Mouse (Mus musculus): ENCODE measurements around the gene Tbc1d4.
"Not testable (repeated sequence)": the region's sequence is repeated elsewhere in the genome, so short reads cannot be mapped to it uniquely, and the experiment has no call there.

The Tbc1d4 gene

GRCm38 (mm10) chr14:101595301-101596080 lies 13.5 kb downstream of the Tbc1d4 start:
- no peak for DNase-seq (ENCODE audit: low read depth in 2 of 2, low spot score in 2 of 2)

GRCm38 (mm10) chr14:101594001-101594400 lies 15.0 kb downstream of the Tbc1d4 start:
- DNase-seq (ENCODE audit: low read depth in 2 of 2, low spot score in 2 of 2) = no peak

GRCm38 (mm10) chr14:101593340-101593739 lies 15.7 kb downstream of the Tbc1d4 start:
- DNase-seq (ENCODE audit: low read depth in 2 of 2, low spot score in 2 of 2) = no peak

- DNase-seq (ENCODE audit: low read depth in 2 of 2, low spot score in 2 of 2) = no peak
Measured at GRCm38 (mm10) chr14:101591101-101591500, 17.9 kb downstream of the Tbc1d4 start.

GRCm38 (mm10) chr14:101588209-101588991 lies 20.6 kb downstream of the Tbc1d4 start:
- not testable (repeated sequence) for DNase-seq (ENCODE audit: low read depth in 2 of 2, low spot score in 2 of 2)

- not testable (repeated sequence) for DNase-seq (ENCODE audit: low read depth in 2 of 2, low spot score in 2 of 2)
Measured at GRCm38 (mm10) chr14:101587366-101588040, 21.5 kb downstream of the Tbc1d4 start.

GRCm38 (mm10) chr14:101586096-101586495 lies 22.9 kb downstream of the Tbc1d4 start:
- no peak for DNase-seq (ENCODE audit: low read depth in 2 of 2, low spot score in 2 of 2)

GRCm38 (mm10) chr14:101575651-101576050 lies 33.3 kb downstream of the Tbc1d4 start:
- no peak for DNase-seq (ENCODE audit: low read depth in 2 of 2, low spot score in 2 of 2)

GRCm38 (mm10) chr14:101574536-101574935 lies 34.5 kb downstream of the Tbc1d4 start:
- no peak for DNase-seq (ENCODE audit: low read depth in 2 of 2, low spot score in 2 of 2)

- DNase-seq (ENCODE audit: low read depth in 2 of 2, low spot score in 2 of 2) = no peak
Measured at GRCm38 (mm10) chr14:101573107-101573614, 35.8 kb downstream of the Tbc1d4 start.

- DNase-seq (ENCODE audit: low read depth in 2 of 2, low spot score in 2 of 2) = no peak
Measured at GRCm38 (mm10) chr14:101568828-101569227, 40.2 kb downstream of the Tbc1d4 start.

- no peak for DNase-seq (ENCODE audit: low read depth in 2 of 2, low spot score in 2 of 2)
Measured at GRCm38 (mm10) chr14:101566717-101567116, 42.3 kb downstream of the Tbc1d4 start.

GRCm38 (mm10) chr14:101565661-101566060 lies 43.3 kb downstream of the Tbc1d4 start:
- no peak for DNase-seq (ENCODE audit: low read depth in 2 of 2, low spot score in 2 of 2)

- DNase-seq (ENCODE audit: low read depth in 2 of 2, low spot score in 2 of 2) = no peak
Measured at GRCm38 (mm10) chr14:101561251-101561701, 47.7 kb downstream of the Tbc1d4 start.

GRCm38 (mm10) chr14:101559446-101559845 lies 49.5 kb downstream of the Tbc1d4 start:
- no peak for DNase-seq (ENCODE audit: low read depth in 2 of 2, low spot score in 2 of 2)

- DNase-seq (ENCODE audit: low read depth in 2 of 2, low spot score in 2 of 2) = no peak
Measured at GRCm38 (mm10) chr14:101548885-101549573, 60.0 kb downstream of the Tbc1d4 start.

- no peak for DNase-seq (ENCODE audit: low read depth in 2 of 2, low spot score in 2 of 2)
Measured at GRCm38 (mm10) chr14:101541863-101542262, 67.1 kb downstream of the Tbc1d4 start.

- no peak for DNase-seq (ENCODE audit: low read depth in 2 of 2, low spot score in 2 of 2)
Measured at GRCm38 (mm10) chr14:101541141-101541540, 67.8 kb downstream of the Tbc1d4 start.

- no peak for DNase-seq (ENCODE audit: low read depth in 2 of 2, low spot score in 2 of 2)
Measured at GRCm38 (mm10) chr14:101540466-101540865, 68.5 kb downstream of the Tbc1d4 start.

- no peak for DNase-seq (ENCODE audit: low read depth in 2 of 2, low spot score in 2 of 2)
Measured at GRCm38 (mm10) chr14:101537906-101538305, 71.1 kb downstream of the Tbc1d4 start.

GRCm38 (mm10) chr14:101537413-101537812 lies 71.6 kb downstream of the Tbc1d4 start:
- DNase-seq (ENCODE audit: low read depth in 2 of 2, low spot score in 2 of 2) = no peak

Data from CD8-positive naive resting alpha-beta T cell, adult 2 months (primary cell).